Mouse (Mus musculus) lung, embryonic 14.5 days (tissue): Measurements from ENCODE around the gene Ubash3b. TPM values are rescaled to one million over a fixed set of nuclear protein-coding genes. Genes with fewer than 3 reads are reported as not detected.
A peak's percentile ranks its signal among the peaks of the same experiment; 100 is the strongest.

Experiments used
- ATAC-seq: fragments of 200-750 bp; cut with Nextera tagmentation; 2 replicates; pipeline ENCODE4 v1.8.0; 2017; ENCODE audit warnings: mild to moderate bottlenecking, moderate TSS enrichment, moderate library complexity; ENCODE audit not compliant: insufficient read depth
- DNase-seq: peaks from one replicate; pipeline ENCODE4 v3.0.0-alpha.2; 2015
- H3K27ac ChIP-seq: fragments of 300-500 bp; sonication (generic); 2 replicates; pipeline ENCODE4 v1.5.1; 2014; ENCODE audit warnings: low read depth, mild to moderate bottlenecking, moderate library complexity
- H3K27me3 ChIP-seq: fragments of 300-500 bp; sonication (generic); 2 replicates; pipeline ENCODE4 v1.6.1; 2014; ENCODE audit warnings: low read length, control low read depth; ENCODE audit not compliant: insufficient read depth
- H3K36me3 ChIP-seq: fragments of 300-500 bp; sonication (generic); 2 replicates; pipeline ENCODE4 v1.6.1; 2014; ENCODE audit warnings: control low read depth; ENCODE audit not compliant: insufficient read depth
- H3K4me1 ChIP-seq: fragments of 300-500 bp; sonication (generic); 2 replicates; pipeline ENCODE4 v1.6.1; 2014; ENCODE audit warnings: antibody characterized with exemption, control low read depth; ENCODE audit not compliant: insufficient read depth
- H3K4me2 ChIP-seq: fragments of 300-500 bp; sonication (generic); 2 replicates; pipeline ENCODE4 v1.6.1; 2014; ENCODE audit warnings: mild to moderate bottlenecking
- H3K4me3 ChIP-seq: fragments of 300-500 bp; sonication (generic); 2 replicates; pipeline ENCODE4 v1.5.1; 2014; ENCODE audit warnings: low read depth, low read length
- H3K9ac ChIP-seq: fragments of 300-500 bp; sonication (generic); 2 replicates; pipeline ENCODE4 v1.6.1; 2014
- H3K9me3 ChIP-seq: fragments of 300-500 bp; sonication (generic); 2 replicates; pipeline ENCODE4 v1.6.1; 2016; ENCODE audit warnings: low read depth, low read length, control low read depth
- CTCF ChIP-seq: IDR thresholded peaks from 2 replicates; pipeline ENCODE4 v1.5.1; 2016; ENCODE audit warnings: antibody characterized with exemption, low read depth
- WGBS: fragments of 180-500 bp; shearing (Covaris S2); extraction: QIAGEN DNeasy Blood & Tissue Kit; methylation state at CpG from one replicate; pipeline ENCODE4 v1.1.7; 2014; 5-methylcytosine and 5-hydroxymethylcytosine counted together
- polyA plus RNA-seq: library from polyadenylated mRNA; unstranded; fragments of >200 nt; fragmentation: Nextera tagmentation; extraction: Ambion mirVana; gene quantifications from 2 replicates; pipeline ENCODE4 v1.2.1, GENCODE M21; 2014

The Ubash3b gene
- polyA plus RNA-seq, 1 experiment from 2014 or later = 8.0 TPM

- WGBS = 52% methylated on average over 5 of the region's 5 CpGs
- no peak for ATAC-seq
- TF ChIP-seq CTCF = no peak
Observed at GRCm38 (mm10) chr9:41061446-41061845, 100.1 kb downstream of the Ubash3b start.

GRCm38 (mm10) chr9:41060617-41061016 lies 100.9 kb downstream of the Ubash3b start:
- Histone ChIP-seq H3K4me1 (no peaks in the 10 kb centered on the region), H3K9ac (no peak overlapping the region), H3K4me2 (no peak overlapping the region), H3K27me3 (no peaks in the 10 kb centered on the region), H3K9me3 (no peaks in the 10 kb centered on the region), H3K27ac (no peak overlapping the region), H3K36me3 (no peaks in the 10 kb centered on the region), H3K4me3 (no peak overlapping the region)
- ATAC-seq = no peak
- WGBS = 53% methylated on average over 6 of the region's 6 CpGs
- no peak for TF ChIP-seq CTCF
- no peak for DNase-seq

More at GRCm38 (mm10) chr9:41061446-41061845, 100.1 kb downstream of the Ubash3b start:
- no peaks in the 10 kb centered on the region for H3K4me1 ChIP-seq
- no peak overlapping the region for H3K27ac ChIP-seq
- no peak overlapping the region for H3K4me3 ChIP-seq
- H3K4me2 ChIP-seq = no peak overlapping the region
- no peak overlapping the region for H3K9ac ChIP-seq
- H3K27me3 ChIP-seq = no peaks in the 10 kb centered on the region
- H3K9me3 ChIP-seq = no peaks in the 10 kb centered on the region
- no peak for DNase-seq
- H3K36me3 ChIP-seq = no peaks in the 10 kb centered on the region

- no peak for DNase-seq
- no peak for TF ChIP-seq CTCF
Observed at GRCm38 (mm10) chr9:41058765-41059535, 102.5 kb downstream of the Ubash3b start.

GRCm38 (mm10) chr9:41054166-41054565 lies 107.3 kb downstream of the Ubash3b start:
- no peak overlapping the region for H3K4me3 ChIP-seq

More at GRCm38 (mm10) chr9:41058765-41059535, 102.5 kb downstream of the Ubash3b start:
- ATAC-seq = no peak
- no peak overlapping the region for H3K4me3 ChIP-seq
- no peaks in the 10 kb centered on the region for H3K9me3 ChIP-seq
- no peak overlapping the region for H3K4me2 ChIP-seq
- no peaks in the 10 kb centered on the region for H3K36me3 ChIP-seq
- WGBS = 38% methylated on average over 8 of the region's 8 CpGs
- H3K27ac ChIP-seq = no peak overlapping the region
- H3K27me3 ChIP-seq = no peaks in the 10 kb centered on the region
- H3K4me1 ChIP-seq = no peaks in the 10 kb centered on the region
- no peak overlapping the region for H3K9ac ChIP-seq

GRCm38 (mm10) chr9:41053478-41053877 lies 108.0 kb downstream of the Ubash3b start:
- WGBS = 58% methylated on average over 4 of the region's 4 CpGs
- H3K27me3 ChIP-seq = no peaks in the 10 kb centered on the region
- H3K36me3 ChIP-seq = no peaks in the 10 kb centered on the region
- DNase-seq = no peak
- H3K27ac ChIP-seq = no peak overlapping the region
- no peak for ATAC-seq
- no peak overlapping the region for H3K4me2 ChIP-seq
- no peak overlapping the region for H3K9ac ChIP-seq
- H3K4me3 ChIP-seq = no peak overlapping the region
- H3K9me3 ChIP-seq = no peaks in the 10 kb centered on the region
- TF ChIP-seq CTCF = no peak
- H3K4me1 ChIP-seq = peaks cover 10% of the 10 kb centered on the region; the same call in 1 of the 2 replicates

More at GRCm38 (mm10) chr9:41054166-41054565, 107.3 kb downstream of the Ubash3b start:
- Histone ChIP-seq H3K4me2 (no peak overlapping the region), H3K27me3 (no peaks in the 10 kb centered on the region), H3K27ac (no peak overlapping the region), H3K9ac (no peak overlapping the region), H3K4me1 (peaks cover 10% of the 10 kb centered on the region; the same call in 1 of the 2 replicates), H3K9me3 (no peaks in the 10 kb centered on the region), H3K36me3 (no peaks in the 10 kb centered on the region)
- 81% methylated on average over 9 of the region's 9 CpGs for WGBS
- ATAC-seq (no peak), DNase-seq (no peak)
- no peak for TF ChIP-seq CTCF

GRCm38 (mm10) chr9:41051080-41051932 lies 110.2 kb downstream of the Ubash3b start:
- no peak for ATAC-seq
- Histone ChIP-seq H3K36me3 (no peaks in the 10 kb centered on the region), H3K27ac (no peak overlapping the region), H3K27me3 (no peaks in the 10 kb centered on the region), H3K4me3 (no peak overlapping the region), H3K4me2 (no peak overlapping the region), H3K4me1 (peaks cover 10% of the 10 kb centered on the region; the same call in 1 of the 2 replicates), H3K9me3 (no peaks in the 10 kb centered on the region), H3K9ac (no peak overlapping the region)
- WGBS = 29% methylated on average over 11 of the region's 11 CpGs
- DNase-seq = peak; percentile 40
- TF ChIP-seq CTCF = no peak
